ENCODE assay signal across 12 mouse cellular contexts in the genomic region with DNA sequence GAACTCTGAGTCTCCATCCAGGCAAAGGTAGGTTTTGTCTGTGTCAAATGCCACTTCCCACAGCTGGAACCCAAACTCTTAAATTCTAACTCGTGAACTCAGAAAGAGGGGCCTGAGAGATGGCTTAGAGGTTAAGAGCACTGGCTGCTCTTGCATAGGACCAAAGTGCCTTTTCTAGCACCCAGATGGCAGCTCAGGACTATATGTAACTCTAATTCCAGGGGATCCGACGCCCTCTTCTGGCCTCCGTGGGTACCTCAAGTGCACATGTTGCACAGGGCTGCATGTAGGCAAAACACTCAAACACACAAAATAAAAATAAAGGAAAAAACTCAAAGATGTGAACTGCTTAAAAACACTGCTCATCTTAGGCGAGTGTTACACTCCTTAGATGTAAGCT.
DNase-seq lines count a peak whose midpoint lies in the region; ATAC-seq and TF ChIP-seq lines count a peak whose summit lies in the region.
"Had no signal": no experiment of that assay in that cellular context is flagged by ENCODE, and none has a peak within 500 bp of the region (broad histone marks: within the 10 kb centered on the region; RNA-seq: fewer than 3 reads in every experiment).

No protein-coding gene starts in this region.

- no peaks in the 10 kb centered on the region for H3K9me3 ChIP-seq in hindbrain, postnatal 0 days (ENCODE audit: low read length)
- H3K9me3 ChIP-seq in hindbrain, embryonic 12.5 days (replicated peaks) = no peaks in the 10 kb centered on the region
- H3K9me3 ChIP-seq in midbrain, embryonic 11.5 days (ENCODE audit: control insufficient read depth, low read length) = no peaks in the 10 kb centered on the region
- H3K9me3 ChIP-seq in midbrain, embryonic 14.5 days (ENCODE audit: control insufficient read depth, low read length) = no peaks in the 10 kb centered on the region
- H3K9me3 ChIP-seq: heart, embryonic 12.5 days; hindbrain, embryonic 15.5 days had no signal

- peak; percentile 36 for TF ChIP-seq CTCF in hindbrain, postnatal 0 days (IDR thresholded peaks at IDR 0.05; ENCODE audit: low read depth)

- no peak overlapping the region for H3K9ac ChIP-seq in hindbrain, postnatal 0 days (replicated peaks; ENCODE audit: low read length)
- no peak overlapping the region for H3K9ac ChIP-seq in hindbrain, embryonic 12.5 days
- H3K9ac ChIP-seq in midbrain, embryonic 11.5 days (ENCODE audit: low read length) = no peak overlapping the region
- no peak overlapping the region for H3K9ac ChIP-seq in midbrain, embryonic 14.5 days (replicated peaks; ENCODE audit: low read length)
- H3K9ac ChIP-seq: heart, embryonic 12.5 days; hindbrain, embryonic 15.5 days had no signal

- no peak overlapping the region for H3K4me3 ChIP-seq in hindbrain, postnatal 0 days (ENCODE audit: low read length)
- H3K4me3 ChIP-seq in hindbrain, embryonic 12.5 days = no peak overlapping the region
- no peak overlapping the region for H3K4me3 ChIP-seq in midbrain, embryonic 11.5 days (ENCODE audit: low read depth, low read length)
- H3K4me3 ChIP-seq in midbrain, embryonic 14.5 days (replicated peaks; ENCODE audit: low read depth, low read length) = no peak overlapping the region
- H3K4me3 ChIP-seq: heart, embryonic 12.5 days; hindbrain, embryonic 15.5 days had no signal

- no peak overlapping the region for H3K27ac ChIP-seq in hindbrain, postnatal 0 days
- H3K27ac ChIP-seq in hindbrain, embryonic 12.5 days = no peak overlapping the region
- H3K27ac ChIP-seq in midbrain, embryonic 11.5 days (ENCODE audit: low read depth, low read length) = no peak overlapping the region
- H3K27ac ChIP-seq in midbrain, embryonic 14.5 days (replicated peaks; ENCODE audit: low read depth, low read length) = no peak overlapping the region
- H3K27ac ChIP-seq: hindbrain, embryonic 15.5 days had no signal

- no peak overlapping the region for H3K4me2 ChIP-seq in hindbrain, postnatal 0 days (ENCODE audit: low read depth, low read length)
- no peak overlapping the region for H3K4me2 ChIP-seq in hindbrain, embryonic 12.5 days (replicated peaks)
- H3K4me2 ChIP-seq in midbrain, embryonic 11.5 days = no peak overlapping the region
- H3K4me2 ChIP-seq in midbrain, embryonic 14.5 days (ENCODE audit: low read length) = no peak overlapping the region
- H3K4me2 ChIP-seq: heart, embryonic 12.5 days; hindbrain, embryonic 15.5 days had no signal

- DNase-seq in hindbrain, postnatal 0 days (ENCODE audit: low spot score) = no peak
- peak; percentile 83 for DNase-seq in midbrain, embryonic 11.5 days (ENCODE audit: low spot score, missing footprints)
- DNase-seq in midbrain, embryonic 14.5 days = no peak
- DNase-seq in R1 (ENCODE audit: low read depth, low spot score) = peak; percentile 30
- no peak for DNase-seq in adrenal gland, postnatal 4 days (ENCODE audit: low spot score in 2 of 2)
- DNase-seq: kidney, postnatal 10 days; thymus, postnatal 25 days had no signal

- no peaks in the 10 kb centered on the region for H3K4me1 ChIP-seq in hindbrain, postnatal 0 days (ENCODE audit: insufficient read depth, low read length)
- 0 out of 2 replicates have a peak, but pooled peaks cover 4% of the 10 kb centered on the region for H3K4me1 ChIP-seq in hindbrain, embryonic 12.5 days
- H3K4me1 ChIP-seq in midbrain, embryonic 11.5 days (ENCODE audit: control insufficient read depth, insufficient read depth, low read length) = peaks cover 2% of the 10 kb centered on the region; the same call in 1 of the 2 replicates
- no peaks in the 10 kb centered on the region for H3K4me1 ChIP-seq in midbrain, embryonic 14.5 days (ENCODE audit: control insufficient read depth, insufficient read depth, low read length)
- H3K4me1 ChIP-seq: heart, embryonic 12.5 days; hindbrain, embryonic 15.5 days had no signal

- H3K36me3 ChIP-seq in hindbrain, postnatal 0 days (ENCODE audit: insufficient read depth, low read length) = no peaks in the 10 kb centered on the region
- no peaks in the 10 kb centered on the region for H3K36me3 ChIP-seq in hindbrain, embryonic 12.5 days
- H3K36me3 ChIP-seq in midbrain, embryonic 11.5 days (ENCODE audit: control insufficient read depth, insufficient read depth, low read length) = no peaks in the 10 kb centered on the region
- H3K36me3 ChIP-seq in midbrain, embryonic 14.5 days (ENCODE audit: control insufficient read depth, insufficient read depth, low read length) = no peaks in the 10 kb centered on the region
- H3K36me3 ChIP-seq: heart, embryonic 12.5 days; hindbrain, embryonic 15.5 days had no signal

- ATAC-seq in hindbrain, postnatal 0 days = no peak
- ATAC-seq in hindbrain, embryonic 12.5 days (ENCODE audit: low FRiP score) = no peak
- no peak for ATAC-seq in midbrain, embryonic 11.5 days (ENCODE audit: low FRiP score)
- ATAC-seq in midbrain, embryonic 14.5 days (ENCODE audit: low FRiP score, low TSS enrichment) = no peak
- 0 out of 2 replicates have a peak, but pooled peaks have one; percentile 46 for ATAC-seq in megakaryocyte progenitor cell, adult 5-6 weeks (replicated peaks; ENCODE audit: poor library complexity)

- no peaks in the 10 kb centered on the region for H3K27me3 ChIP-seq in hindbrain, postnatal 0 days (ENCODE audit: insufficient read depth, low read length)
- no peaks in the 10 kb centered on the region for H3K27me3 ChIP-seq in hindbrain, embryonic 12.5 days
- H3K27me3 ChIP-seq in midbrain, embryonic 11.5 days (ENCODE audit: control insufficient read depth, insufficient read depth, low read length) = no peaks in the 10 kb centered on the region
- no peaks in the 10 kb centered on the region for H3K27me3 ChIP-seq in midbrain, embryonic 14.5 days (ENCODE audit: control insufficient read depth, insufficient read depth, low read length)
- H3K27me3 ChIP-seq: CH12.LX; heart, embryonic 12.5 days; hindbrain, embryonic 15.5 days had no signal

- 69% methylated on average over 5 of the region's 5 CpGs for WGBS in hindbrain, postnatal 0 days
- 59% methylated on average over 5 of the region's 5 CpGs for whole genome bisulfite sequencing in hindbrain, embryonic 12.5 days
- WGBS in midbrain, embryonic 11.5 days = 64% methylated on average over 5 of the region's 5 CpGs
- 64% methylated on average over 5 of the region's 5 CpGs for WGBS in midbrain, embryonic 14.5 days

Comparison
In these comparisons a context has a peak if more than half of its experiments do, and no peak if none do; other contexts are left out.
1. DNase-seq: peak in midbrain, embryonic 11.5 days (single experiment) and R1 (single experiment); none in hindbrain, postnatal 0 days (single experiment), midbrain, embryonic 14.5 days (single experiment) and adrenal gland, postnatal 4 days (0 of 2).